Mouse (Mus musculus): ENCODE results near the gene Lingo4.
A peak's percentile ranks its signal among the peaks of the same experiment; 100 is the strongest.

The Lingo4 gene

DNA sequence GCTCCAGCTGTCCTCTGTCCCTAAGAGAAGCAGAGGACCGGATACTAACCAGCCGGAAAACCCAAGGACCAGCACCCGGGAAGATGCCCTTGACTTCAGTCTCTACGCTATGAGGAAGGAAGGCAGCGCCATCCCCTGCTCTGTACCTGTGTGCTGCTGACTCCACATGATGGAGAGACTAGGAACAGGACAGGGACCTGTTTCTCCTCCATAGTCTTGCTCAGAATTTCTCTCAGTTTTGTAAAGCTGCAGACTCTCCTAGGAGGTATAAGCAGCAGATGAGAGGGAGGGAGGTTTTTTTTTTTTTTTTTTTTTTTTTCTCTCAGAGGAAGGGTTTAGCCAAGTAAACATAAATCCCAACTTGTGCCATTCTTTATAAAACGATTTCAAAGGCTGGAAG, at the start of gene Lingo4:
Gene Lingo4 (plus strand): TSS at position 301 of the 400 bp plus-strand sequence.
- DNase-seq (ENCODE audit: low spot score in 2 of 2) = no peak

DNA sequence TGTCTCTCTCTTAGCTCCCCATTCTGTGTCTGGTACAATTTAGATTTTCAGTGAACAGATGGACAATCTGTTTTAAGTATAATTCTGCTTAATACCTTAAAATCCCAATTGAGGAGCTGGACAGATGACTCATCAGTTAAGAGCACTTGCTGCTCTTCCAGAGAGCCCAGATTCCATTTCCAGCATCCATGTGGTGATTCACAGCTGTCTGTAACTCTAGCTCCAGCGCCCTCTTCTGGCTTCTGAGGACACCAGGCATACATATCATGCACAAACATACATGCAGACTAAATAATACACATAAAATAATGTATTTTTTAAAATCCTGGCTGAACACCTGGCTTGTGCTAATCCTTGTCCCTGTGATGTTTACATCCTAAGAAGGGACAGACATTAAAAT, 37.5 kb upstream of the Lingo4 start:
- no peak for DNase-seq (ENCODE audit: low spot score in 2 of 2)

- DNase-seq (ENCODE audit: low spot score in 2 of 2) = no peak
Observed at GRCm38 (mm10) chr3:94362138-94362537, 36.2 kb upstream of the Lingo4 start, which contains the start of gene C2cd4d. C2cd4d (plus strand) TSS chr3:94362438.

GRCm38 (mm10) chr3:94363291-94364153, 34.8 kb upstream of the Lingo4 start:
- DNase-seq (ENCODE audit: low spot score in 2 of 2) = peak; percentile 16 to 61

- DNase-seq (ENCODE audit: low spot score in 2 of 2) = no peak
Observed at GRCm38 (mm10) chr3:94364154-94364526, 34.2 kb upstream of the Lingo4 start.

GRCm38 (mm10) chr3:94366761-94367160, 31.6 kb upstream of the Lingo4 start:
- peak; percentile 62 to 65 for DNase-seq (ENCODE audit: low spot score in 2 of 2)

- DNase-seq (ENCODE audit: low spot score in 2 of 2) = no peak
Observed at GRCm38 (mm10) chr3:94367511-94367910, 30.8 kb upstream of the Lingo4 start.

GRCm38 (mm10) chr3:94368631-94369030, 29.7 kb upstream of the Lingo4 start:
- DNase-seq (ENCODE audit: low spot score in 2 of 2) = no peak

- DNase-seq (ENCODE audit: low spot score in 2 of 2) = no peak
Observed at GRCm38 (mm10) chr3:94369709-94370108, 28.6 kb upstream of the Lingo4 start.

GRCm38 (mm10) chr3:94371637-94372036, 26.7 kb upstream of the Lingo4 start:
- peak; percentile 71 to 85 for DNase-seq (ENCODE audit: low spot score in 2 of 2)

DNA sequence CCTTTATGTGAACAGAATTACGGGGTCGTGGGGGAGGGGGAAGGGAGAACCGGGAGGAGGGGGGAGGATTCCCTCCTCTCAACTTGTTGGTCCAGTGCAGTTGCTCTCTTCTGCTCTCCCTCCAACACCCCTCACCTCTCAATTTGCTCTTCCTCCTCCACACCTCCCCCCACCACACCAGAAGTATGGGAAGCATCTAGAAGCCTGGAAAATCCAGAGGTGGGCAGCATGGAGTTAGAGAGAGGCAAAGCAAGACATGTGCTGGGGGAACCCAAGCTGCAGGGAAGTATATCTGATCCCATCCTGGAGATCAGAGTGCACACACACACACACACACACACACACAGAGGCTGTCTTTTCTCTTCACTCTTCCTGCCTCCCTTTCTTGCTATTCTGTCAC, 26.3 kb upstream of the Lingo4 start:
- DNase-seq (ENCODE audit: low spot score in 2 of 2) = no peak

- DNase-seq (ENCODE audit: low spot score in 2 of 2) = peak; percentile 47
Observed at GRCm38 (mm10) chr3:94372641-94373040, 25.7 kb upstream of the Lingo4 start, which contains the start of gene Rorc. Rorc (plus strand) TSS chr3:94372794.

- no peak for DNase-seq (ENCODE audit: low spot score in 2 of 2)
Observed at GRCm38 (mm10) chr3:94373090-94373489, 25.2 kb upstream of the Lingo4 start.

DNA sequence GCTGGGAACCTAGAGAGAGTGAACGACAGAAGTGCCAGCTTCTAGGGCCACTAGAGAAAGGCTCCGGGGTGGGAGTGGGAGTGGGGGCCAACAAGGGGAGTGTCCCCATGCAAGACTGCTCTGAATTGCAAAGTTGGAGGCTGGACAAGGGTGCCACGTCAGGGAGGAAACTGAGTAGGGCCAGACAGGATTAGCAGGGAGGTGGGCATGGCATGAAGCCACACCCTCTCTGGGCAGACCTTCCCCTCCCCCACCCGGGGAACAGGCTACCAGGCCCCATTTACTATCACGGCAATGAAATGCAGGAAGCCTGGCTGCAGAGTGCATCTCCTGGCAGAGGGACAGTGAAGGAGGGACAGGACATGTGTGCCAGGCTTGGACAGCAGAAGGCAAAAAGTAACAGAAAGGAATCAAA, 24.7 kb upstream of the Lingo4 start:
- peak in 1 of 2 experiments; percentile 26 for DNase-seq (ENCODE audit: low spot score in 2 of 2)

DNA sequence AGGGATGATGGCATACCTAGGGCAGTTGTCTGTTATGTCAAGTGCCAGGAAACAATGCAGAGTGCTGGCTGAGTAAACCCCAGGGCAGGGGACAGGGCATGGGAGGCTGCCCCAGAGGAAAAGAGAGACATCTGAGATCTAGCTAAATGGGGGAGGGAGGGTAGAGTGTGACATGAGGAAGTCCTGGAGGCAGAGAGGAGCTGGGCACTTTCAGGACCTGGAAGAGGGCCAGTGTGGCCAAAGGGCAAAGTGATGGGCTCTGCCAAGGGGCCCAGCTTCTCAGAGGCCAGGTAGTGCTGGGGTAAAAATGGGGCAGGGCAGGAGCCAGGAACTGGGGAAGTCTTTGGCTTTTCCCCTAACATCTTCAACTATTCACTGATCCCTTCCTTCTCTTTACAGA, 23.7 kb upstream of the Lingo4 start:
- no peak for DNase-seq (ENCODE audit: low spot score in 2 of 2)

GRCm38 (mm10) chr3:94375146-94375545, 23.2 kb upstream of the Lingo4 start:
- DNase-seq (ENCODE audit: low spot score in 2 of 2) = no peak

DNA sequence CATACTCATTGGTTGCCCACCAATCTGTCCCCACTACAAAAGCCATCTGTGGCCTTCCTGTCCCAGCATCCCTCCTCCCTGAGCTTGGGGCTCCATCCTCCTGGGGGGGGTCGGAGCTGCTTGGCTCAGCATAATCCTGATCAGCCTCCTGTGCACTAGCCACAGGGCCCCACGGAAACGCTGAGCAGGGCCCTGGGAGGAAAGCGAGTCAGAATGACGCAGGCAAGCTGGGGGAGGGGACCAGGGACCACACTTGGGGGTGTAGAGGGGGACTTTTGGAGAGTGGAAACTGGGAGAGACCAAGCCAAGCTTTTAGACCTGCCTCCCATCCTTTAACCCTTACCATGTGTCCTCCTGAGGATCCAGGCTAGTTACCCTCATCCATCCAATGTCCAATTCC, 22.5 kb upstream of the Lingo4 start:
- DNase-seq (ENCODE audit: low spot score in 2 of 2) = no peak

DNA sequence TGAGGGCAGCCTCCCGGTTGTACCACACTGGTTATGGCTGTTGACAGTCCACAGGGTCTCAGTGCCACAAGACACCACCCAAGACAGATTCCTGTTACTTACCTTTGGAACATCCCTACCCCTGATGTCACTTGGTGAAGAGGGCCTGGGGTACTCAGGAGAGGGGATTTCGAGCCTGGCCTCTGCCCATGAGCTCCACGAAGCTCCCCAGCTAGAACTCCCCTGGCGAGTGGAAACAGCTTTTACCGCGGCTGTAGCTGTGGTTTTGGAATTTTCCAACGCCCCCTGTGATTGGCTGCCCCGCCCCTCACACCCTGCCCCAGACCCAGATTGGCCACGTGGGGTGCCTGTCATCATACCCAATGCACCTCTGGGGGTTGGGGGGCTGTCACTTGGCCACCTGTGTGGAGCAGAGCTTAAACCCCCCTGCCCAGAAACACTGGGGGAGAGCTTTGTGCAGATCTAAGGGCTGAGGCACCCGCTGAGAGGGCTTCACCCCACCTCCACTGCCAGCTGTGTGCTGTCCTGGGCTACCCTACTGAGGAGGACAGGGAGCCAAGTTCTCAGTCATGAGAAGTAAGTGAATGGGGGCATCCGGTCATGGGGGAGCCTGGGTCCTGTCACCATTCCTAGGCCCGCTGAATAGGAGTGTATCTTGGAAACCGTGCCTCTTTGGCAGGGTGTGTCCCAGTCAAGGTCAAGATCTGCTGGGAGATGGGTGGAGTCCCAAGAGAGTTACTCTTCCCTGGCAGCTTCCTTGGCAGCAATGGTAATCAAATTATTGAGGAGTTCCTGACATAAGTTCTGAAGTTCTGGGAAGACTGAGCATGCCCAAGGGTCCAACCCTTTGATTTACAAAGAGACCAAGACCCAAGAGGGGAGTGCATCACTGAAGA, 21.0 kb upstream of the Lingo4 start:
- no peak for DNase-seq (ENCODE audit: low spot score in 2 of 2)

DNA sequence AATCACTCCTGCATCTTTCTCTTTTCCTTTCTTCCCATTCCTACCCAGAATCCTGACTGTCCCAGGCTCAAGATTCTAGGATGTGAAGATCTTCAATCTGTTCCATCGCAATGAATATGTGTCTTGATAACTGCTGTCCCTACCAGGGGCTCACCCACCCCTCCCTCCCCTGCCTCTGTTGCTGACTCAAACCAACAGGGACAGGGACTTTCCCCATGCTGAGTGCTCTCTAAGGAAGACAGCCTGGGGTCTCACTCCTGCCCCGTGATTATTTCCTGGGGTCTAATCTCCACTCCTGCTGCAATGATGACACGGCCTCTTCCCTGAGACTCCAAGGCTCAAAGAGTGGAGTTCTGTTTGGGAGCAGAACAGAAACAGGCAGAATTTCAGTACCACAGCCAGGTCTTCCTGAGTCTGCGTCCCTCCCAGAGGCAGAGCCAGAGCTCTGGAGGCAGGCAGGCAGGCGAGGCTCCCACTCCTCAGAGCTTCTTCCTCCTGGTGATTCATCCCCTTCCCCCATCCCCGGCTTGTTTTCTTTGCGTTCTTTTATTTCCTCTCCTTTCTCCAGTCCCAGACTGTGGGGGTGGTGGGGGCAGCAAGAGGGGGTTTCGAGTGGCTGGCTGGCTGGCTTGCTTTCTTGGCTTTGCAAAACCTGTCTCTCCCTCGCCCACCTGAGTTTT, 18.3 kb upstream of the Lingo4 start:
- no peak for DNase-seq (ENCODE audit: low spot score in 2 of 2)

DNA sequence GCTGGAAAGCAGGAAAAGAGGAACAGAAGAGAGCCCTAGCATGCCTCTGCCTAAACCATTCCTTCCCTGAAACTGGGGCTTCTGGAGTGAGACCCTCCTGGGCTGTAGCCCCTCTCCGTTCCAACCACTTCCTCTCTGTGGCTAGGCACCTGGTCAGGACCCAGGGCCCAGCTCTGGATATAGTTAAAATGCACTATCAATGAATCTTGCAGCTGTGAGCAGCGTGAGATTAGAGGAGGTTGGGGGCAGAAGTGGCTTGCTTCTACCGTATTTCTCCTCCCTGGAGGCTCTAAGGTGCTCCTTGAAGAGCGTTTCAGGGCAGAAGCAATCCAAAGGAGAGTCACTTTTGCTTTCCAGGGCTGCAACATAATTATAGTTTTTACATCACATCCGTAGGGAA, 16.0 kb upstream of the Lingo4 start:
- DNase-seq (ENCODE audit: low spot score in 2 of 2) = no peak

DNA sequence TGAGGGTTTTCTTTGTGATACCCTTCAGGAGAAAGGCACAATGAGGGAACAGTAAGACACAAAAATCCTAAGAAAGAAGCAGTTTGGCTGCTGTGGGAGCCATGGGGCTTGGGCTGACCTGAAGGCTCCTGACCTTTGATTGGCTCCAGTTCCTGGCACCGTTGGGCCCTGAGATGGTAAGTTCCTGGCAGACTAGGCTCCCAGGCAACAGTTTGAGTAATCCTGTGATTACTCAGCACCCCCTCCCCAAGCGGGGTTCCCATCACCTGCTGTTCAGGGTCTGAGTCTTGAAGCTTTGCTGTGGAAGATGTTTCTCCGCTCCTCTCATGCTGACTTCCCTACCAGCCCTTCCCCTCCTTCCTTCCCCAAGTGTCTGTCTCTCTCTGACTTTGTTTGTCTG, 14.8 kb upstream of the Lingo4 start:
- no peak for DNase-seq (ENCODE audit: low spot score in 2 of 2)

DNA sequence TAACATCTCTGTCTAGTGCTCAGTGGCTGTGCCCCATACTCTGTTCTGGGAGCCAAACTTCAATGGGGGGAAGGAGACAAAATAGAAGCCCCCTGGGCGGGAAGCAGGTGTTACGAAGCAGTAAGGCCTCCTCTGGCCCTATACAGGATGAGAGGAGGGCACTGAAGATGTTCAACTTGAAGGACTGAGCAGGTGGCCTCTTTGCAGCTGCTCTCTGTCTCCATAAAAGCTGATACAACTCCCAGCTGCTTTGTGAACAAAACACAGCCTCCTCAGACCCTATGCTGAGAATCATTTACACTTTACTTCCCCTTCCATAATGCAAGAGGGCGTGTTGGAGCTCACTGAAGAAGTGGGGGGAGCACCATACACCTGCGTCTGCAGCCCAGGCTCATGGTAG, 11.6 kb upstream of the Lingo4 start:
- DNase-seq (ENCODE audit: low spot score in 2 of 2) = no peak

Data from urinary bladder, adult 18-20 months (tissue).